Mouse (Mus musculus): ENCODE data around the gene Plekhg1. TPM values are rescaled to one million over a fixed set of nuclear protein-coding genes. Genes with fewer than 3 reads are reported as not detected.

Gene Plekhg1
- total RNA-seq, 1 experiment from 2014 or later: 9.8 TPM

DNA sequence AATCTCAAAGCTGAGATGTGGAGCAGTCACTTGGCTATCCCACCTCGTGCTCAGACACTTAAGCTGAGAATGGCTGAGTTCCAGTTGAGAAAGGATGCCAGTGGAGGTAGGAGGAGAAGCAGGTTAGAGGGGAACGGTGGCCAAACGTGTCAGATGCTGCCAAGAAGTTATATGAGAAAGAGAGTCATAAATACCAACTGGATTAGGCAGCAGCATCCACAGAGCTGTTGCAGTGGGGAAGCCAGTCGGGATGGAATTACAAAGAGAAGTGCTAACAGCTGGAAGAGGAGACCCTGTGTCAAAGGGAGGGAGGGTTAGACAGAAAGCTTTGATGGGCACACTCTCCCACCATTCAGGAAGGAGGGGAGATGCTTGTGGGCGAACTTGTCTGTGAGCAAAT is 89.3 kb downstream of the Plekhg1 start:
- no peak for DNase-seq

DNA sequence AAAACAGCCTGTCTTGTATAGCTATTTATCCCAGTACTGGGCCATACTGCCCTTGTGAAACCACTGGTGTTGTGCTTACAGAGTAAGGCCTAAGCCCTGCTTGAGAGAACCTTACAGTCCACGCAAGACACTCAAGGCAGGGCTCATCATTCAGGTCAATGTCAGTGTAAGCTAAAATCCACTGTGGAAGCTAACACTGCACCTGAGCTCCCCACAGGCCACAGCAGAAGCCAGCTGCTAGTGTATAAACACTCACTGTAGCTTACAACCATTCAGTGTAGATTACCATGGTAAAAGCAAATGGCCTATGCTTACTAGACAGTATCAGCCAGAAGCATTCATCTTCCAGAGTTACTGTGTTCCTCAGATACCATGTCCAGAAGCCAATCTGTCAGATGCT is 90.5 kb downstream of the Plekhg1 start:
- no peak for DNase-seq

DNA sequence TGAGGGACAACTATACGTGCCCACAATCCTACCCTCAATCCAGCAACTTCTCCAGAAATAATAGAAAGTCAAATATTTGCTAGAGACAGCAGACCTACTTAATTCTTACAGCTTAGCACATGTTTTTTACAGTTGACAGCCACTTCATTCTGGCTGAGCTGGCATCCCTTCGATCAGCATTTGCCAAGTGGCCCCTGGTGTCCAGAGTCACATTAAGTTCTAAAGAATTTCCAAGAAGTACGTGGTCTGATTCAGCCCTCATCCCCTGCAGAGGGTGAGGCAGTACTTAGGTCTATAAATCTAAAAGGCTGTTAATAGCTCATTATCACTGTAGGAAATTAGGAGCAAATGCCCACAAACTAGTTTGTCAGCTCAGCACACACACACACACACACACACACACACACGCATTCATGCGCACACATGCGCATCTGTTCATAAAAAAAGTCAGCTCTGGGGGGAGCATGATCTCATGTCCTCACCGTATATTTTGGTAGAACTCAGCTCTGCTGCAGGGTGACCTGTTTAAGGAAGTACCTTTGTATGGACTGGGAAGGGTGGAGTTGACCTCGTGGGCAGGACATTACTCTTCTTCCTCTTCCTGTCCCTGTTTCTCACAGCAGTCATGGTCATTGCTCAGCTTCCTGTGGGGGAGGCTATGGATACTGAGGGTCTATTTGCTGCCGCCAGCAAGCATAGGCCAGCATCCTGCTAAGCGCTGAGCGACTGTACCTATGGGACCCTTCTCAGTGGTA is 91.6 kb downstream of the Plekhg1 start:
- peak; percentile 22 for DNase-seq

DNA sequence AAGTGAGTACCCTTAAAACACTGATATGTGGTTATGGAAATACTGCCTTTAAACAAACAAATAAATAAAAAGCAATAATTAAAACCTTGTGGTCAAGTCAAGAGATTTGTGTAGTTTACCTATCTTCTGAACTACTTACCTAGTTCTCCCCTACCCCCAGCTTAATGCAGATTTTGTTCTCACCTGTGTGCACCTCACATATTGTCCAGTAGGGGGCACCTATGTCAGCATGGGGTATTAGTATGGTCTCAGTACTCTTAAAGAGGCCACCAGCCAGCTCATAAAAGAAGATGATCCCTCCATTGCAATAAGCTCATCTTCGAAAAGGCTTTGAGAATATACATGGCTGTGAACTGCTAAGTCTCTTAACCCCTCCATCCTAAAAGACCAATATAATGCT is 93.9 kb downstream of the Plekhg1 start:
- no peak for DNase-seq

DNA sequence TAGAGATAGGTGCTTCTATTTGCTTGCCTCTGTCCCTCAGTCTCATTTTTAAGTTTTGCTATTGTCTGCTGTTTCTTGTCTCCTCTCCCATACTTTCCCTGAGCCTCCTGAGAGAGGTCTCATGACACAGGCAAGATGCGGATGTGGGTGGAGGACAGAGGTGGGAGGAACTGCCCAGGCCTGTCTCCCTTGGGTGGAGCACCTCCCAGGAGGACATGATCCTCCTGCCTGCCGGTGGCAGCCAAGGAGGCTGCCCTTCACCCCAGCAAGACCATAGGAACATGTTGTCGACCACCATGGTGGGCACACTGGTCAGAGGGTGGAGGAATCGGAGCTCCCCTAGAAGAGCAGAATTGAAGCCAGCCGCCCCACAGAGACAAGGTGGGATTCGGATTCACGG is 94.5 kb downstream of the Plekhg1 start:
- no peak for DNase-seq

DNA sequence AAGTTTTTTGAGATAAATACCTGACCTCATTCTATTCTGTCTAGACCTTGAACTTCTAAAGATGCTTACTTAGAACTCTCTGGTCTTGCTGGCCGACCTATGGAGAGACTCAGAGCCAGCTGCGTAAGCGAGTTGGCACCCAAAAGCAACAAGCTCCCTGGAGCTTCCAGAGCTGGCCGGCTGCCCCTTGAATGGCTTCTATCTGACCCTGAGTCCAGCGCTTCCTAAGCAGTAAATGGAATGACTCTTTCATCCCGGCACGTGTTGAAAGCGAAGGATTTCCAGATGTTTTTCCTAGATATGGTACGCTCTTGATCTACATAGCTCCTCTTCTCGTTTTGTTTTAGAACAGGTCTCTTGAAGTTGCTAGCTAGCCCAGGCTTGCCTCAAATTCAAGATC is 95.5 kb downstream of the Plekhg1 start:
- DNase-seq: peak; percentile 78

DNA sequence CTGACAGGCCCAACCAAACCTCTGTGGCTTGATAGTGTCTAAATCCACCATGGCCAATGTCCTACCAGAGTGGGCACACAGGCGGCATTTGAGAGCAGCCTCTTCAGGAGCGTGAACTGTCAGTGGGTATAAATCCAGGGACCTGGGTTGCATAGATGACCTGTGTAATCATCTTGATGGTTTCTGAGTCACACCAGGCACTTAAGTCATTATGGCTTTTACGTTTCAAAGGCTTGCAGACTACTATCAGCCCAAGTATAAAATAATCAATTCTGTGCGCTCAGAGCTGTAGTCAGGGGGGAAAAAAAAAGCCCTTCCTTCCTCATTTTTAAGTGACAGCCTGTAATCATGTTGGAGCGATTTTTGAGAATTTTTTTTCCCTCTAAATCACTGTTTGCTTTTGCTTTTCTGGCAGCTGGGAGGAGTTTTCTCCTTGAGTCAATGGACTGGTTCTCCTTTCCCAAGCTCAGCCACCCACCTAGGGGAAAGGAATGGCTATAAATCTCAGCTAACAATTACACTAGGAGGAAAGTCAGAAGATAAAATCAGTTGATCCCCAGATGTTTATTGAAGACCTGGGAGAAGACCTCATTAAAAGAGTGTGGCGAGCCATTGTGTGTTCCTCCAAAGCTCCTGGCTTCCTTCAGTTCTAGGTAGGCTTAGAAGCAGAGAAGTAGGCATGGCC is 99.7 kb downstream of the Plekhg1 start:
- DNase-seq: no peak

DNA sequence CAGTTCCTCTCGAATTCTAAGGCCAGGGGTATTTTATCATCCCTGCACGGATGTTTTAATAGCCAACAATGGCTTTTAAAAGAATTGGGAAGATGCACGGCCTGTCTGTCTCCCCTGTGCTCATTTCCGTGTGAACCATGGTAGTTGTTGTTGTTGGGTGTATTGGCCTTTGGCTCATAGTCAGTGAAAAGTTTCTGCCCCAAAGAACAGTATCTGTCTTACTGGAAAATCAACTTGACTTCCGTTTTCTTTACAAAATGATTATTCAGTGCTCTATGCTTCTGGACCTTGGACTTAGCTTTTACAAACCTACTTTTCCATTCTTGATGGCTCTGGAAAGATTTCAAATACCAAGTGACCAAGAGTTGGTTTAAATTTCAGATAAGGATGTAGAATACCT is 104.3 kb downstream of the Plekhg1 start:
- no peak for DNase-seq

DNA sequence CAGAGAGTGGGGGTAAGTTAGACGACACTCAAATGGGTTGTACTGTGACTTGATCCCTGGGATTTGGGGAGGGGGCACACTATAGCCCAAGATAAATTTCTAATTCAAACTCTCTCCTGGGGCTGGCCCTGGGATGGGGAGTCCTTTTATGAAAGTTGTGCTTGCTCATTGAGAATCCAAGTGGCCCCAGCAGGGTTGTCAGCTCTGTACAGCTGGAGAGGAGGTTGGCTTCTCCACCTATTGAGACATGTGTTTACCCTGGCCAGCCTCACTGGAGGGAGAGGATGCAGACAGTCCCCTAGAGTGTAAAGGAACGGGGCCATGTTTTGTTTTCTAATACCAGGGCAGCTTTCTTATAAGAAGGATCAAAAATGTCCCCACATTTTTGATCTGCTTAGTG is 106.9 kb downstream of the Plekhg1 start:
- no peak for DNase-seq

DNA sequence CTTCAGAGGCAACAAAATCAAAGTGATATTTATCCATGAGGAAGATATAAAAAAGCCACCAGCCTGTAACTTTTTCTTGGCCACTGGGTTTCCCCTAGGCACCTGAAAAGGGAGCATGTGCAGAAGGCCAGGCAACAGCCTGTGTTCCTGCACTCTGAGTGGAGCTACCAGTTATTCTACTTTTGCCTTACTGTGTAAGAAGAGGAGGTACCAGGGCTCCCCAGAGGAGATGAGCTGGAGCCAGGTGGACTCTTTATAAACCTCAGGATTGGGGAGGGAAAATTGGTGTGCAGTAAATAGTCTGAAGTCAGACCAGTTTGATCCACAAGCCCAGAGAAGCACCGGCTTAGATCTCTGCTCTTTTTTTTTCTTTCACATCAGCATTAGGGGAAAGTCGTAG is 111.3 kb downstream of the Plekhg1 start:
- no peak for DNase-seq

DNA sequence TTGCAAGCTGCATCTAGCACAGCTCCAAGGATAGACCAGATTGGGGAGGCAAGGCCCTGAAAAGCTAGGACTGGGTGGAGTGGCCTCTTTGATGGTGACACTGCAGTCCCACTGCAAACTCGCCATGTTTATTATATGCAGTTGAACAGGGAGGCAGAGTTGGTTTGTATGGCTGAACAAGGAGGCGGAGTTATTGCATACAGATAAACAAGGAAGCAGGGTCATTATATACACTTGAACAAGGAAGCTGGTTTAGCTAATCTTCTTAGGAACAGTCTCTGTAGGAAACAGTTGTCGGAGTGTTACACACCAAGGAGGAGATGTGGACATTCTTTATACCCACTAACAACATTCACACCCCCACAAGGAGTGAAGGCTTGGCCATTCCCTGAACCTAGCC is 112.6 kb downstream of the Plekhg1 start:
- no peak for DNase-seq

DNA sequence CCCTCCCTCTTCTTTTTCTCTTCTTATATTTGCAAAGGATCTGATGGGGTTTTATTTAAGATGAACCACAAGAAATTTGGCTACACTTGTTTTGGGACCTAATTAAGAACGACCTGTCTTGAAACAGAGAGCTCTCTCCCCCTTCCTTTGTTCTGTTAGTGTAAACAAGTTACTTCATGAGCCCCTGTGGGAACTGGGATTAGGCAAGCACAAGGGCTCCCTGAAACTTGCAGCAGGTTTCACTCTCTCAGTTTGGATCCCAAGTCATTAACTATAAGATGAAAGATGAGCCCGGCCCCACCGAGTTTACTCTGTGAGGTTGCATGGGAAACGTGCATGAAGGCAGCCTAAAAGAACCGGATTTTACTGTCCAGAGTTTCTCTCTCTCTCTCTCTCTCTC is 117.7 kb downstream of the Plekhg1 start:
- no peak for DNase-seq

DNA sequence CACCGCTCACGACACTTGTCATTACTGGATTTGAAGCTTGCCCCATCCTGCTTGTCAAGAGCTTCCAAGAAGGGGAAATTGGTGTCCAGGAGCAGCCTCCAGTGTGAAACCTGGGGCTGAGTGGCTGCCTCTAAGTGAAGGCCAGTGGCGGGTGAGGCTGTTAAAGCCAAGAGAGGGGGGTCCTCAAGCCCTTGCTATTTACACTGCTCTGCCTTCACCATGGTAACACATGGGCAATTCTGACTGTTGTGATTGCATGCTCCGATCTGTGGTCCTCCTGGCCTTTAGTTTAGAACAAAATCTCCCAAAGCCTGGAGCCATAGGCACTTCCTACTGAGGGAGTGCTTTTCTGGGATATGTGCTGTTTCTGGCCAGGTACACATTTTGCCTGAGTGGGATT is 118.3 kb downstream of the Plekhg1 start:
- no peak for DNase-seq

DNA sequence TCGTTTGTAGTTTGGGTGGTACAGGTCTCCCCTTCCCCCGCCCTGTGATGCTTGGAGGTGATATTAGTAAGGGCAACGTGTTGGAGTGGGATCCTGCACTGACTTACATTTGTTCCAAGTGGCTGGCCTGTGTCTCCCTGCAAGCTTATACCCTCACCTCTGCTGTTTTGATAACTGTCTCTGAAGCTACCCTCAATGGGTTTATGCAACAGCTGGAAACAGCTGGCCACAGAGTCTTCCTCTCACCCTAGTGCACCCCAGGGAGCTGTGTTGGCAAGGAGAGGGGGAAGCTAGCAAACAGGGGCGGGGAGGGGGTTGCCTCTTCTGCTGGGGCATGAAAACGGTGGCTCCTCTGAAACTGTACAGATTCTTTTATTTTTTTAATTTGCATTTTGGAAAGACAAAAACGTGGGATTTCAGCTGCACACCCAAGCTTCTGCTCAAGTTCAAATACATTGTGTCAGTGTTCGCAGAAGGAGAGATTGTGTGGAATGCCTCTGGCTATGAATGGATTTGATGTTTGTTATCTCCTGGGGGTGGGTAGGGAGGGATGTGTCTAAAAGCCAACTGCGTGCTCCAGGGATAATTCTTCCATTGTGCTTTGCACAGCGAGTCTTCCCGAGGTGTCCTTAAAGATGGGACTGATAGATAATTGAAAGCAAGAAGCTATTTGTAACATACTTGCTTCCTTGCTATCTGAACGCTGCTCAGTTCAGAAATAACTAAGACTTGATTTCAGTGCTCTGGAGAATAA is 119.0 kb downstream of the Plekhg1 start:
- no peak for DNase-seq

DNA sequence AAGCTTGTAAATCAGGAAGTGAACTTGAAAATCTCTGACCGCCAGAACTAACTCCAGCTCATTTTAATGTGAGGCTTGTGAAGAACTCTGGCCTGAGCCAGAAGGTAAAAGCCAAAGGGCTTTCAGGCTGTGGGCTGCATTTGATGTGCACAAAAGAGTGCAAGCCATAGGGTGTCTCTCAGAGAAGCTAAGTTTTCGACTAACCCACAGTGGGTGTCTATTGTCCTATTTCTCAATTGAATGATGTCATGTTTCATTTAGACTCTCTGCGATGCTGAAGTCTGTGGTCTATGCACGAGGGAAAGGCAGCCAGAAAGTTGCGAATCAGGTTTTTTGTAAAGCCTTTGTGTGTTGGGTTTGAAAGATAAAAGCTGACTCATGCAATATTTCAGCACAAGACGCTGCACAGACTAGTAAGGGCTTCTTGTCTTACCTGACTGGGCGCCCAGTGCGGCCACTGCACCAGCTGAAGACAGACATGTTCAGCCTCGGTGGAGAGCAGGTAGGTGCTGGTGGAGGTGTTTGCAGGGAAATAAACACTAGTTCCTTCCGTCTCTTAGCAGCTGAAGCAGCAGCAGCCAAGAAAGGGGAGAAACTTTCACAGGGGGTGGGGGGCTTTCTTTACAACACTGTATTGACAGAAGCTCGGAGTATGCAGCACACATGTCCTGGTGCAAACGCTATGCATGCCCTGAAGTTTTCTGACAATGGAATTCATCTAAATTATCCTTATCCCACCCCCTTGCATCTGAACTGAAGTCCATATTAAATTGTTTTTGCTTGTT is 123.4 kb downstream of the Plekhg1 start:
- DNase-seq: no peak

DNA sequence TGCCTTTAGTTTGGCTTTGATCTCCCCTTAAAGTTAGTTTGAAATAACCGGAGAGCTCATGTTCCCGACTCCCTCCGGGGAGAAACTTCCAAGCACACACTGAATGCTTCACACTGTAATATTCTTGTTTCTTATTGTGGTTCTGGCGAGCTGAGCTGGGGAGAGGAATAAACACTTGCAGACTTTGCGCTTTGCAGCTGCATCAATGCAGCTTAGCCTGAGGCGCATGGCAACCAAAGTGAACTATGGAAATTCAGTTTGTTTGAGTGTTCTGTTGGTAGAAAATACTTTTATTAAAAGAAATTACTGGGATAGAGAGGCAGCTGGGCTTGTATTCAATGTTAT is 124.0 kb downstream of the Plekhg1 start:
- no peak for DNase-seq

DNA sequence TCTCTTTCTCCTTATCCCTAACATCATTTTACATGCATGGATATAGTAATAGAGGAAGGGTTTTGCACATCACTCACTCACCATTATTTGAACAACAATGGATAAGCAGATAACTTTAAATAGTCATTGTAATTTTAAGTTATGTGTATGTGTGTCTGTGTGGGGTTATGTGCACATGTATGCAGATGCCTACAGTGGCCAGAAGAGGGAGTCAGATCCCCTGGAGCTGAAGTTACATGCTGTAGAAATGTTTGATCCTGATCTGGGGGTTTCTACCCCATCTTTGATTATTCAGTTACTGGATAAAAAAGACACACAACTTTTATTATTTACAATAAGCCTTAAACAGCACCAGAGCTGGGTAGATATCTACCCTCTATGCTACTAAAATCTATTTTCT is 127.1 kb downstream of the Plekhg1 start:
- DNase-seq: no peak

DNA sequence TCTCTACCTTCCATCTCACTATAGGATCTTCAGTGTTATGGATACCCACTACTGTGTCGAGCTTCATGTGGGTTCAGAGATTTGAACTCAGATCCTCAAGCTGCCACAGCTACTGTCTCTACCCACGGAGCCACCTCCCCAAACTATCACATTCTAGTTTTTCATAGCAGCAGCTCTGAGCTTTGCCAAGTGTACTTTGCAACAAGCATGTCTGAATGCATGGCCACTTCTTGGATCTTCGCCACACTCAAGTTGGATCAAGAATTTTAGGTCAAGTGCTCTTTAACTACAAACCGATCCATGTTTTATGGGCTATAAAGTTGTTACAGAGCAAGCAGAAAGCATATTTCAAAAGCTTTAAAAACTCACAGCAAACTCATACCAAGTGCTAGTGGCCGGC is 130.7 kb downstream of the Plekhg1 start:
- no peak for DNase-seq

DNA sequence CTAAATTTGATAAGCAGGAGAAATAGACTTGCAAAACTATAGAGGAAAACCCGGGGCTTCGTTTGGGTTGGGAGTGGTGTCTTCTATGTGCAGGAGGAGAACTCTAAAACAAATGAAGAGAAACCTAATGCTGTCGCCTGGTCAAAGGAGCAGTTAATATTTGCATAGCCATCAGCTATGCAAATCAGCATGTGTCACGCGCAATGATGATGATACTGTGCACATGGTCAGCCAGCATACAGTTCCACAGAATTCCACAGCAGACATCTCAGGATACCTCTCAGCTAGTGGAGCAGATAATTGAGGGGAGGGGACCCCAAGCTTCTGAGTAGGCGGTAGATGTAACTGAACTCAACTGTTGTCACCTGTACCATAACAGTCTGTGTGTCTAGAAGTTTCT is 133.3 kb downstream of the Plekhg1 start:
- no peak for DNase-seq

DNA sequence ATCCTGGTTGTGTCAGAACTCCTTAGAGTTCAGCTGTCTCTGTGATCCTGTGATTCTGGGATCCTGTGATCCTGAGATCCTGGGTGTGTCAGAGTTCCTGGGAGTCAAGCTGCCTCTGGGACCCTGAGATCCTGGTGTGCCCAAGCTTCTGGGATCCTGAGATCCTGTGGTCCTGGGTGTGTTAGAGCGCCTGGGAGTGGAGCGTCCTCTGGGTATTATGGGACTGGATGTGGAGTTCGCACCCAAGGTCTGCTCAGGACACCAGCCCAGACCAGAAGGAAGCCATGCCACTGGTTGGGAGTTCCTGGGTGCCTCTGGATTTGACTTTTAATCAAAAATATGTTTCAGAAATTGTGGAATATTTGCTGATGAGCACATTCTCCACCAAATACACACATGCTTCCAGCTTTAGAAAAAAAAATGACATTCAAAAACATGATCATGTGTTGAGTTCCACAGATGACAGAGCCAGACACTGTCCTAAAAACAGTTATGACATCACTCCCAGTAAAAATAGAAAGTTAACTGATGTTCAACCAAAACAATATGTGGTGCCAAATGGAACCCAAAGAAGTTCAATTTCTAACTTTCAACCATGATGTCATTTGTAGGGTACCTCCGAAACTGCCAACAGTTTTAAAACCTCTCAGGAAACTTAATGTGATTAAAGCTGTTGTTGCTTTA is 137.8 kb downstream of the Plekhg1 start:
- no peak for DNase-seq

DNA sequence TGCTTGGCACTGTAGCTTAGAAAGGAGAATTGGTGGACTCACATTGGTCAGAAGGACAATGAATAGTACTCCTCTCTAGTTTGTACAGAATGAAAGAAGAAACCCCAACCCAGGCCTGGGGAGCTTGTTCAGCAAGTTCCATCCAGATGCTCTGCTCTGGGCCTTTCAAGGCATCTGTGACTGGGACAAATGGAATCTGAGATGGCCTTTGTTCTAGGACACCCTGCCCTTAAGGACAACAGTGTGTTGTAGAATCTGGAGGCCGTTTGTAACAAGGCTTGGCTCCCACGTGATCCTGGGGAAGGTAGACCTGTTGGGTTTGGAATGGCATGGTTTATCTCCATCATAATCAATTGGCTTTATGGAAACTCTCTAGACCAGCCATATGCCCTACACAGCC is 141.0 kb downstream of the Plekhg1 start:
- no peak for DNase-seq

DNA sequence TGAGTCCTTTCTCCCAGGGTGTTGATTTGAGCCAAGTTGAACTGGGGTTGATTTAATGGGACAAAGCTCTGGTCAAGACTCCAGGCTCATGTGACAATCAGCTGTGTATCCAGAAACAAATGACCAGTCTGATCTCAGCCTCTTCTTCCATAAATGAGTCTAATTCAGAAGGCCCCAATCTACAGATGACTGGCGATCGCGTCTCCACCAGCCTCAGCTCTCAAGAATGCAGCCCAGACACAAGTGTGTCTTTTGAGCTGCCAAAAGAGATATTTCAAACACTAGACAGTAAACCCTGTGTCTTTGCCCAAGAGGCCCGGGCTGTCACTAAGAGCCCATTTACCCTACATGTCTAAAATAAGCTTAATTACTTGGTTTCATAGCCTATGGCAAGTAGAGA is 148.3 kb downstream of the Plekhg1 start:
- no peak for DNase-seq

All from adrenal gland, postnatal 14 days (tissue).